Mouse (Mus musculus) forebrain, embryonic 16.5 days (tissue): ENCODE results near the gene D030056L22Rik. TPM values are rescaled to one million over a fixed set of nuclear protein-coding genes. Genes with fewer than 3 reads are reported as not detected.

Source experiments
- ATAC-seq: fragments of 200-750 bp; cut with Nextera tagmentation; 2 replicates; pipeline ENCODE4 v1.8.0; 2017; ENCODE audit warnings: mild to moderate bottlenecking, moderate library complexity
- H3K27ac ChIP-seq: fragments of 300-500 bp; sonication (generic); 2 replicates; pipeline ENCODE4 v1.5.1; 2014; ENCODE audit warnings: low read length, control low read depth
- H3K27me3 ChIP-seq: fragments of 300-500 bp; sonication (generic); replicated peaks from 2 replicates; pipeline ENCODE4 v1.6.1; 2014; ENCODE audit warnings: low read length; ENCODE audit not compliant: control insufficient read depth, insufficient read depth
- H3K36me3 ChIP-seq: fragments of 300-500 bp; sonication (generic); 2 replicates; pipeline ENCODE4 v1.6.1; 2014; ENCODE audit not compliant: control insufficient read depth, insufficient read depth
- H3K4me1 ChIP-seq: fragments of 300-500 bp; sonication (generic); replicated peaks from 2 replicates; pipeline ENCODE4 v1.6.1; 2014; ENCODE audit warnings: low read length; ENCODE audit not compliant: control insufficient read depth, insufficient read depth
- H3K4me2 ChIP-seq: fragments of 300-500 bp; sonication (generic); 2 replicates; pipeline ENCODE4 v1.6.1; 2014; ENCODE audit warnings: mild to moderate bottlenecking, low read length, control low read depth
- H3K4me3 ChIP-seq: fragments of 300-500 bp; sonication (generic); replicated peaks from 2 replicates; pipeline ENCODE4 v1.5.1; 2014; ENCODE audit warnings: mild to moderate bottlenecking, low read length, control low read depth
- H3K9ac ChIP-seq: fragments of 300-500 bp; sonication (generic); replicated peaks from 2 replicates; pipeline ENCODE4 v1.6.1; 2014; ENCODE audit warnings: low read depth, low read length, control low read depth
- H3K9me3 ChIP-seq: fragments of 300-500 bp; sonication (generic); 2 replicates; pipeline ENCODE4 v1.6.1; 2016; ENCODE audit warnings: low read length; ENCODE audit not compliant: control insufficient read depth
- WGBS: fragments of 180-500 bp; shearing (Covaris S2); extraction: QIAGEN DNeasy Blood & Tissue Kit; methylation state at CpG from one replicate; pipeline ENCODE4 v1.1.7; 2014; 5-methylcytosine and 5-hydroxymethylcytosine counted together
- polyA plus RNA-seq: library from polyadenylated mRNA; unstranded; fragments of >200 nt; fragmentation: Nextera tagmentation; extraction: Ambion mirVana; gene quantifications from 2 replicates; pipeline ENCODE4 v1.2.1, GENCODE M21; 2015

D030056L22Rik gene
- polyA plus RNA-seq, 1 experiment from 2014 or later: 58.8 TPM

- no peak overlapping the region for H3K27ac ChIP-seq
- H3K27me3 ChIP-seq: no peaks in the 10 kb centered on the region
- no peaks in the 10 kb centered on the region for H3K9me3 ChIP-seq
- ATAC-seq: no peak
- H3K9ac ChIP-seq: no peak overlapping the region
- H3K4me3 ChIP-seq: no peak overlapping the region
- WGBS: 94% methylated on average over 5 of the region's 5 CpGs
- H3K36me3 ChIP-seq: no peaks in the 10 kb centered on the region
- peaks cover 6% of the 10 kb centered on the region; the same call in 1 of the 2 replicates for H3K4me1 ChIP-seq
- no peak overlapping the region for H3K4me2 ChIP-seq
These were observed 33.8 kb downstream of the D030056L22Rik start for GRCm38 (mm10) chr19:18746576-18747340.

DNA sequence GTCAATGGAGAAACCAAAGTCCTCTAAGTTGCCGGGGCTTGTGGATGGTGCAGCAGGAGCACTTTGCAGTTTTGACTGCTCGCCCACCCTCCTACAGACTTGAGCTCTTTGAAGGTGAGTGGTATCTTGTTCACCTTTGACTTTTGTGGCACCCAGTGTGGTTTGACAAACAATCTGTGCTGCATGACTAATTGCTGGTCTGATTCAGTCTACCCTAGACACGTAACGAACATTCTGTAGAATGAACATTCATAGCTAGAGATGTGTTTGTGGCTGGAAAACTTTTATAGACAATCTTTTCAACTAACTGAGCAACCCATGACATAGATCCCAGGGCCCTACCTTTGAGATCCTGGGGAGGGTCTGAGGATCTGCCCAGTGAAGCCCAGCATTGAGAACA is 34.4 kb downstream of the D030056L22Rik start:
- Histone ChIP-seq H3K4me3 (no peak overlapping the region), H3K9ac (no peak overlapping the region), H3K9me3 (no peaks in the 10 kb centered on the region), H3K4me2 (no peak overlapping the region), H3K4me1 (peaks cover 6% of the 10 kb centered on the region; the same call in 1 of the 2 replicates), H3K36me3 (no peaks in the 10 kb centered on the region), H3K27ac (no peak overlapping the region), H3K27me3 (no peaks in the 10 kb centered on the region)
- WGBS: 87% methylated on average over 4 of the region's 4 CpGs
- no peak for ATAC-seq

GRCm38 (mm10) chr19:18749598-18750339 is 36.8 kb downstream of the D030056L22Rik start, which contains the start of gene Trpm6:
Gene Trpm6, plus strand, starts transcription at chr19:18749983.
- H3K4me2 ChIP-seq: peak within 1 kb of the TSS; percentile 63
- no peaks in the 10 kb centered on the region for H3K36me3 ChIP-seq
- H3K27me3 ChIP-seq: no peaks in the 10 kb centered on the region
- H3K4me3 ChIP-seq: peak within 1 kb of the TSS; percentile 40
- H3K9ac ChIP-seq: peak within 1 kb of the TSS; percentile 33; the same call in 1 of the 2 replicates
- H3K27ac ChIP-seq: no peak within 1 kb of the TSS
- H3K4me1 ChIP-seq: peaks cover 6% of the 10 kb centered on the region; the same call in 1 of the 2 replicates
- WGBS: 6% methylated on average over 41 of the region's 41 CpGs
- ATAC-seq: no peak
- no peaks in the 10 kb centered on the region for H3K9me3 ChIP-seq

DNA sequence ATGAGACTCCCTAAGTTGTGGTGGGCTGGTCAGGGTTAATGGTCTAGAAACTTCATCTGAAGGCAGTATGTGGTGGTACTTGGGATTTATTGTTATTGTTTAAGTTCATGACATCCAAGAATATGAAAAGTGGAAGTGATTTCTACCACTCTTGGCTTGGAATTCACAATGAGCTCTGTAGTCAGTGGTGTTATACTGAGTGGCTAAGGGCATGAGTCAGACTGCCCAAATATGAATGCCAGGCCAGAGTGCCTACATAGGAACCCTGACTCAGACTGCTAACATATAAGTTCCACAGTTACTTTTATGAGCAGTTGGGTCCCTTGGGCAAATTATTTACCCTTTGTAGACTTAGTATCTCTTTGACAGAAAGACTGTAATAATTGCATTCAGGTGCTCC is 44.2 kb downstream of the D030056L22Rik start:
- Histone ChIP-seq H3K4me1 (no peaks in the 10 kb centered on the region), H3K9ac (no peak overlapping the region), H3K9me3 (no peaks in the 10 kb centered on the region), H3K4me2 (no peak overlapping the region), H3K36me3 (no peaks in the 10 kb centered on the region), H3K4me3 (no peak overlapping the region), H3K27ac (no peak overlapping the region), H3K27me3 (no peaks in the 10 kb centered on the region)
- no peak for ATAC-seq

DNA sequence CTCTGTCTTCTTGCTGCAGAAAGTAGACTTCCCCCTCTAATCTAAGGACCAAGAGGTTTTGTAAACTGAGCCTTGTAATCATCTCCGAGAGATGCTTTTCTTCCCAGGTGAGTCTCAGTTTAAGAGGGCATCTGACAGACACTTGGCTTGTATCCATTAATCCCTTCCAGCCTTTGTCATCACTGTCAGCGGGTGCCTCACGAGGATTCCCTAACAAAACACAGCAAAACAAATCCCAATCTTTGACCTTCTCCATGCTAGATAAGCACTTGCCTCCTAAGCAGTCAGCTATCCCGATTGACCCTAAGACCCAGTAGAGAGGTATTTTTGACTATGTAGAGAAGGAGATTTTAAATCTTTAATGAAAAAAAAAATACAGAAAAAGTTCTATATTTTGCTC is 44.7 kb downstream of the D030056L22Rik start:
- no peak overlapping the region for H3K4me2 ChIP-seq
- no peaks in the 10 kb centered on the region for H3K9me3 ChIP-seq
- H3K9ac ChIP-seq: no peak overlapping the region
- no peak overlapping the region for H3K27ac ChIP-seq
- H3K27me3 ChIP-seq: no peaks in the 10 kb centered on the region
- no peaks in the 10 kb centered on the region for H3K36me3 ChIP-seq
- H3K4me1 ChIP-seq: no peaks in the 10 kb centered on the region
- no peak overlapping the region for H3K4me3 ChIP-seq
- WGBS: 53% methylated on average over 4 of the region's 4 CpGs
- ATAC-seq: no peak

- no peaks in the 10 kb centered on the region for H3K9me3 ChIP-seq
- no peak overlapping the region for H3K27ac ChIP-seq
- H3K4me2 ChIP-seq: no peak overlapping the region
- no peaks in the 10 kb centered on the region for H3K4me1 ChIP-seq
- H3K27me3 ChIP-seq: no peaks in the 10 kb centered on the region
- no peak overlapping the region for H3K4me3 ChIP-seq
- H3K36me3 ChIP-seq: no peaks in the 10 kb centered on the region
- no peak for ATAC-seq
- 38% methylated on average over 6 of the region's 6 CpGs for WGBS
- H3K9ac ChIP-seq: no peak overlapping the region
These were observed 45.3 kb downstream of the D030056L22Rik start for GRCm38 (mm10) chr19:18758269-18758668.

DNA sequence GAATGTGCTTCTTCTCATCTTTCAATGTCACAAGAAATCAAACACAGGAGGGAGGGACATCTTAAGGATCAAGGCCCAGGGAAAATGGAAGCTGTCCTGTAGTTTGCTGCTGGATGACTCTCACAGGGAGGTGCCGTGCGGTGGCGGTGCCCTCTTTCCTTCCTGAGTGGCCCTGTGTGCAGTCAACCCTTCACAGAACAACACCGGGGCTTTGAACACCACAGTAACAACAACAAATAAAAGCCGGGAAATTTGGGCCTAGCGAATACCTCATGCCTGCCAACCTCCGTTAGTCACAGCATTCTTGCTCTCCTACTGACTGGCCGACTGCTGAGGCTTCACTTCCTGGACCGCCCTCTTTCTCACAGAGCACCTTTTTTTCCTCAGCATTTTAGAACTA is 45.9 kb downstream of the D030056L22Rik start:
- Histone ChIP-seq H3K27ac (no peak overlapping the region), H3K36me3 (no peaks in the 10 kb centered on the region), H3K4me3 (no peak overlapping the region), H3K4me2 (no peak overlapping the region), H3K4me1 (no peaks in the 10 kb centered on the region), H3K27me3 (no peaks in the 10 kb centered on the region), H3K9ac (no peak overlapping the region), H3K9me3 (no peaks in the 10 kb centered on the region)
- WGBS: 28% methylated on average over 9 of the region's 9 CpGs
- no peak for ATAC-seq

- Histone ChIP-seq H3K4me3 (no peak overlapping the region), H3K27me3 (no peaks in the 10 kb centered on the region), H3K4me1 (no peaks in the 10 kb centered on the region), H3K36me3 (no peaks in the 10 kb centered on the region), H3K27ac (no peak overlapping the region), H3K9ac (no peak overlapping the region), H3K9me3 (no peaks in the 10 kb centered on the region), H3K4me2 (no peak overlapping the region)
- WGBS: 85% methylated on average over 5 of the region's 5 CpGs
- ATAC-seq: no peak
These were observed 53.4 kb downstream of the D030056L22Rik start for GRCm38 (mm10) chr19:18766399-18766798.
